Mouse (Mus musculus) E14TG2a.4 (cell line): ENCODE results near the gene Fam72a.

Experiments used
- H3K27me3 ChIP-seq: 2 replicates; pipeline ENCODE4 v1.6.1; 2014; ENCODE audit warnings: low read length, control low read depth; ENCODE audit not compliant: insufficient read depth
- H3K36me3 ChIP-seq: 2 replicates; pipeline ENCODE4 v1.6.1; 2014; ENCODE audit warnings: low read length, control low read depth; ENCODE audit not compliant: insufficient read depth
- H3K4me1 ChIP-seq: replicated peaks from 2 replicates; pipeline ENCODE4 v1.6.1; 2014; ENCODE audit warnings: low read depth, low read length, control low read depth
- H3K4me3 ChIP-seq: replicated peaks from 2 replicates; pipeline ENCODE4 v1.5.1; 2014; ENCODE audit warnings: mild to moderate bottlenecking, low read length
- H3K9me3 ChIP-seq: 2 replicates; pipeline ENCODE4 v1.6.1; 2014; ENCODE audit warnings: low read length, control low read depth
- CTCF ChIP-seq: conservative IDR thresholded peaks from 2 replicates; pipeline ENCODE4 v1.5.1; 2014; ENCODE audit warnings: low read length
- NANOG ChIP-seq: IDR thresholded peaks from 2 replicates; pipeline ENCODE4 v1.6.1; 2014; ENCODE audit warnings: borderline replicate concordance, low read length, mixed read lengths
- POU5F1 ChIP-seq: IDR thresholded peaks from 2 replicates; pipeline ENCODE4 v1.6.1; 2014; ENCODE audit warnings: low read length, borderline replicate concordance

Fam72a gene

DNA sequence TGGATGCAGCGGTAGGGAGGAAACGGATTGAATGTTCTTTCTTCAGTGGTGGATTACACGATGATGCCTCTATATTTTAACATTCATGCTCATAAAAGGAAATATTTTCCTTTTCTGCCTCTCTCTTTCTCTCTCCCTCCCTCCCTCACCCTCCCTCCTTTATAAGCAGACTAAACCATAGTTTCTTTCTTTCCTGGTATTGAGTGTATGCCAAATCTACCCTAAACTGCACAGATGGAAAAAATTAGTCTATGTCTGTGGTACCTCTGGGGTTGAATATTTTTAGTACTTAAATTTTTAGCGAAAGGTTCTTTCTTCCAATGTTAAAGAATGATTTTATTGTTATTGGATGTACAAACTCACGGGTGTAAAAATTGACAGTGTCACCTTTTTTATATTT lies 14.2 kb downstream of the Fam72a start:
- Histone ChIP-seq H3K27me3 (no peaks in the 10 kb centered on the region), H3K36me3 (peaks cover 13% of the 10 kb centered on the region), H3K4me3 (no peak overlapping the region), H3K9me3 (no peaks in the 10 kb centered on the region), H3K4me1 (peaks cover 4% of the 10 kb centered on the region)
- no peak for TF ChIP-seq CTCF
- TF ChIP-seq NANOG = no peak
- TF ChIP-seq POU5F1 = no peak

DNA sequence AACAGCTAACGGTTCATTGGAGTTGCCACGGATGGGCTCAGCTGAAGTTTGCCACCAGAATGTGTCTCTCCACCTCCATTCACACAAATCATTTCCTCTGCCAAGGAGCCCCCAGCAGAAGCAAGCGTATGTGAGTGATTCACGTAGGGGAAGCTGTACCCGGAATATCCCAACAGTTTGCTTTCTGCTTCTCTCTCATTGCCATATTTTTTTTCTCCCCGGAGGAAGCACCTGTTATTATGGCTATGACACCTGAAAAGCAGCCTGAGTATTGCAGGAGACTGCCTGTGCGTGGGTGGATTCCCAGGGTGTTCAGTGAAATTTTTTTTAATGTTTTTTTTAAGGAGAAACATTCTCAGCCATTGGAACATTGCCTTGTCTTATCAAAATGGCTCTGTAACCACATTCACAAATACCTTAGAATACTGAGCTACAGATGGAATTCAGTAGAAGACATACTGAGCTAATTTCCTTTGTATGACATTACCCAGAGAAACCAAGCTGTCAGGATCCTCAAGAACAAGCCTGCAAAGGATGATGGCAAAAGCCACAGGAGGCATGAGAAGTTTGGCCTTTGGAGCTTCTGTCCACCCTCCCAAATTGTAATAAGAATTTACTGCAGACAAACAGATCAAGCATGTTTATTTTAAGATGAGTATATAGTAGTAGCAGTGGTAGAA lies 16.3 kb downstream of the Fam72a start:
- Histone ChIP-seq H3K4me1 (peaks cover 22% of the 10 kb centered on the region), H3K4me3 (no peak overlapping the region), H3K36me3 (peaks cover 6% of the 10 kb centered on the region; the same call in 1 of the 2 replicates), H3K27me3 (no peaks in the 10 kb centered on the region), H3K9me3 (no peaks in the 10 kb centered on the region)
- TF ChIP-seq CTCF (no peak), POU5F1 (no peak), NANOG (no peak)

DNA sequence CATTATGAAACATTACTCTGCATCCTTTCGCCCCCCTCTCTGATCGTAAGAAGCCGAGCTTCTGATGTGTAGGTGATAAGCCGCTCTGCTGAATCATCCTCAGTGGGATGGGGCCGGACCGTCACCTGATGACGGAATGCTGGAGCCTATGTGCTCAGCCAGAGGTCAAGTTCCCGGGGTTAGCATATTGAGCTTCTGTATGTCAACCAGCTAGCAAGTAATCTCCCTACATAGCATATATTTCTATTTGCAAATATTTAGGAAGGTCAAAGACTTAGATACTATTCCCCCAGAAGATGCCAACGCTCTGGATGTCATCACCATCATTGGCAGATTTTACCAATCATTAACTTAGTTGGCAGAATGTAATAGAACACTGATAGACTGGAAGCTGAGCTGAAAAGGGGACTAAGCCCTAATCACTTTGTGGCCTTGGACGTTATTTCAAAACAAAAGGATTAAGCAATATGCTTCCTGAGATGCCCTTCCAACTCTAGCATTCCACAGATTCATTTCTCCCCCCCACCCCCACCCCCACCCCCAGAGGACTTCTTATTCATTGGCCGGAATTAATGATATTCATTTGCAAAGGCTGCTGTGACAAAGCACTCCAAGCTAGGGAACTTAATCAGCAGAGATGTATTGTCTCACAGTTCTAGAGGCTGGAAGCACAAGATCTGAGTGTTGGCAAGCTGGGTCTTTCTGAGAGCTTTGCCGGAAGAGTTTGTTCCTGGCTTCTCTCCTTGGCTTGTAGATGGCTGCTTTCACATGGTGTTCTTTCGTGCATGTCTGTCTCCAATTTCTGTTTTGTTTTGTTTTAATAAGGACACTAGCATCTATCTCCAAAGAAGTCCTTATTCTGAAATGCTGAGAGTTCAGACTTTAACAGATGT lies 19.3 kb downstream of the Fam72a start:
- no peaks in the 10 kb centered on the region for H3K27me3 ChIP-seq
- TF ChIP-seq NANOG = no peak
- no peak for TF ChIP-seq CTCF
- TF ChIP-seq POU5F1 = no peak
- H3K4me3 ChIP-seq = no peak overlapping the region
- H3K36me3 ChIP-seq = no peaks in the 10 kb centered on the region
- H3K4me1 ChIP-seq = peaks cover 23% of the 10 kb centered on the region
- no peaks in the 10 kb centered on the region for H3K9me3 ChIP-seq

DNA sequence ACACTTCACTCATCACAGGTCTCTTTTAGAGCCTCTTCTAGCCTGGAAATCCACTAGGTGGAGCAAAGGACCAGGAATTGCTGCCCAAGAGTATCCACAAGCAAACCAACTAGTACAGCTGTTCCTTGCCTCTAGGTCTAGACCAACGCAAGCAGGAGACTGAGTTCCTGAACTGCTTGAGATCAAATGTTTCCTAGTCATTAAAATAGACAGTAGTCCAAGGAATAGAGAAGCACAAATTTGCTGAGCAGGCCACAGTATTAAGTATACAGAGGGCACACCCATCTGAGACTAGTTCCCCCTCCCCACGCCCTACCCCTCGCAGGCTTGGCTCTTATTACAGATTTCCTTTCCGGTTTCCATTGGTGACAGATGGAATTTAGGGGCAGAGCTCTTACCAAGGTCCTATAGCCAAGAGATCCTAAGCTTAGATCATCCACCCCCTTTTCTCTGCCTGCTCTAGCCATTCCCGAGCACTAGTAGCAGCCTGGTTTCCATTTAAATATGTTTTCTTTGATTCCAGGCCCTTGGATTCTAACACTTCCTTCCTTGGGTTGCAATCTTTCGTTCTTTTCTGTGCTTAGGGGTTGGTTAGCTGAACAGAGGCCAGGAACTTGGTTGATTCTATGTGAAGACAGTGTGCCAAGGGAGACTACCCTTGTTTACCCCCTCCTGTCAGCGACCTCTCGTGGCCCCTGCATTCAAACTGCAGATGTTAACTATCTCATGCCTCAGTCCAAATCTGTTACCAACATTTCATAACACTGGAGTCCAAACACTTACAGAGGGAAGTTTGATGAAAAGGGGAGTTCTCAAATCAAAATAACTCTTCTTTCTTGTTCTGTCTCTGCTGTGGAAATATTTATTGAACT lies 21.0 kb downstream of the Fam72a start:
- TF ChIP-seq POU5F1 (no peak), CTCF (0 out of 2 replicates have a peak, but pooled peaks have one; percentile 7)
- Histone ChIP-seq H3K27me3 (no peaks in the 10 kb centered on the region), H3K4me3 (no peak overlapping the region), H3K4me1 (peaks cover 28% of the 10 kb centered on the region), H3K36me3 (no peaks in the 10 kb centered on the region), H3K9me3 (no peaks in the 10 kb centered on the region)

DNA sequence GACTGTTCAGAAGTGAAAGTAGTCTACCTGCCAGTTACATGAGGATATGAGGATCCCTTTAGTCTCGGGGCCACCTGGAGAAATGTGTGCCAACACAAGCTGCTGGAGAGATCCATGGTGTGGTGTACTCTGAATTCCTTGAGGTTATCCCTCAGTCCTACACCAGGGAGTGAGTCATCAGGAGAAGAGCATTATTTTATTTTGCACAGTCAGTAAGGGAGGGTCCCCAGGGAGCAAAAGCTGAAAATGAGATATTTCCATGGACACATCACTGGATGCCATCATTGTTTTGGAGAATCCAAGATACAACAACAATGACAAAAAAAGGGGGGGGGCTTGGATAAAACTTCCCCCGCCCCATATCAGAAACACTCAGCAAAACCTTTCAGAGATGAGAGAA lies 24.3 kb downstream of the Fam72a start:
- H3K27me3 ChIP-seq = no peaks in the 10 kb centered on the region
- H3K4me1 ChIP-seq = peaks cover 35% of the 10 kb centered on the region
- TF ChIP-seq CTCF = no peak
- TF ChIP-seq POU5F1 = no peak
- TF ChIP-seq NANOG = no peak

DNA sequence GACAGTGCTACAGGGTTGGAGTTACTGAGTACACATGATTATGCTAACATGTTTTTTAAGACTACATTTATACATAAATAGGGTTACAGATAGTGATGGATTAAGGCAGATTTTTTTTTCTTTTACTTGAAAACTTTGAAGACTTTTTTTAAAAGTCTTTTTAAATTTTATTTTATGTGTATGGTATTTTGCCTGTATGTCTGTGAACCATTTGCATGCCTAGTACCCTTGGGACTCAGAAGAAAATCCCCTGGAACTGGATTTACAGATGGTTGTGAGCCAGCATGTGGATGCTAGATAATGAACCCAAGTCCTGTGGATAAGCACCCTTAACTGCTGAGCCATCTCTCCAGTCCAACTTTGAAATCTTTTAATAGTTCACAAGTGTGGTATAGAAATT lies 25.7 kb downstream of the Fam72a start:
- TF ChIP-seq POU5F1 (no peak), NANOG (no peak)
- Histone ChIP-seq H3K4me3 (no peak overlapping the region), H3K9me3 (peaks cover 5% of the 10 kb centered on the region), H3K27me3 (no peaks in the 10 kb centered on the region), H3K4me1 (peaks cover 36% of the 10 kb centered on the region), H3K36me3 (no peaks in the 10 kb centered on the region)

More for the DNA sequence above, 24.3 kb downstream of the Fam72a start:
- no peak overlapping the region for H3K4me3 ChIP-seq
- H3K36me3 ChIP-seq = no peaks in the 10 kb centered on the region
- H3K9me3 ChIP-seq = no peaks in the 10 kb centered on the region

DNA sequence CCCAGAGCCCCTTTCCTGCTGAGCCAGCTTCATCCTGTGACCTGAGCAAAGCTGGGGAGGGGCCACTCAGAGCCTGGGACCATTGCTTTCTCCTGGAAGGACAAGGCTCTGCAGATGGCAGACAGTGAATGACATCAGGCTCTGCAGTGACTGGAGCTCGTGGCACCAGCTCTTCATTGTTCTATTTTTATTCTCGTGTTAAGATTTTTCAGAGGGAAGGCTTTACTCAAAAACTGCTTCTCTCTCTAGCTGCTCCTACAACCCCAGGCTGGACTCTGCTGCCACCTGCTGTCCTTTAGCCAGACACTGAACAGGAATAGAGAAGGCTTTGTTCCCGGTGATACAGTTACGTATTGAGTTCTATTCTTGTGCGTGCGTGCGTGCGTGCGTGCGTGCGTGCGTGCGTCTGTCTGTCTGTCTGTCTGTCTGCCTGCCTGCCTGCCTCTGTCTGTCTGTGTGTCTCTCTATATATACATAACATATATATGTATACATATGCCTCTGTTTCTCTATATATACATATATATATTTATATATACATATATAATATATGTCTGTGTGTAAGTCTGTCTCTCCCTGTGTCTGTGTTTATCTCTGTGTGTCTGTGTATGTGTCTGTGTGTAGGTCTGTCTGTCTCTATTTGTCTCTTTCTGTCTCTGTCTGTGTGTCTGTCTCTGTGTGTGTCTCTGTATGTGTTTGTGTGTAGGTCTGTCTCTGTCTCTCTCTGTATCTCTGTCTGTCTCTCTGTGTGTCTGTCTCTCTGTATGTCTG lies 27.5 kb downstream of the Fam72a start:
- H3K27me3 ChIP-seq = no peaks in the 10 kb centered on the region
- H3K4me3 ChIP-seq = no peak overlapping the region
- H3K9me3 ChIP-seq = peaks cover 21% of the 10 kb centered on the region
- peaks cover 29% of the 10 kb centered on the region for H3K4me1 ChIP-seq
- peak; percentile 51 for TF ChIP-seq CTCF
- no peak for TF ChIP-seq NANOG
- no peak for TF ChIP-seq POU5F1
- H3K36me3 ChIP-seq = no peaks in the 10 kb centered on the region

DNA sequence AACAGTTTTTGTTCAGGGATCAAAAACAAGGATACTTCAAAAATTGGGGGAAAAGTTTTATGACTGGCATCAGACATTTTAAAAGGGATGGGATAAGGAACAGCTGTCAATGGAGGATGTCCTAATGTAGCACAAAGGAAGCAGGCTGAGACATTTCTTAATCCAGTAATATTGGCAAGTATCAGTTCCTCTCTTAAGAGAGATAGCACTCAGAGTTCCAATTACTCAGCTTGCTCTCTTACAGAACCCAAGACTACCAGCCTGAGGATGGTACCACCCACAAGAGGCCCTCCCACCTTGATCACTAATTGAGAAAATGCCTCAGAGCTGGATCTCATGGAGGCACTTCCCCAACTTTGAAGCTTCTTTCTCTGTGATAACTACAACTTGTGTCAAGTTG lies 32.8 kb downstream of the Fam72a start:
- H3K4me3 ChIP-seq = no peak overlapping the region
- H3K27me3 ChIP-seq = no peaks in the 10 kb centered on the region
- TF ChIP-seq POU5F1 (no peak), NANOG (no peak), CTCF (no peak)
- H3K9me3 ChIP-seq = peaks cover 49% of the 10 kb centered on the region
- no peaks in the 10 kb centered on the region for H3K36me3 ChIP-seq
- H3K4me1 ChIP-seq = peaks cover 20% of the 10 kb centered on the region
